Mouse (Mus musculus) layer of hippocampus, postnatal 36 days (tissue): Measurements from ENCODE around the gene Zmynd12. TPM values are rescaled to one million over a fixed set of nuclear protein-coding genes. Genes with fewer than 3 reads are reported as not detected.

Experiments used
- DNase-seq, 2 experiments: peaks; one replicate each; pipeline ENCODE4 v3.0.0; 2022
- total RNA-seq, 2 experiments: library from RNA; stranded (reverse); gene quantifications; 2 replicates each; pipeline ENCODE4 v1.2.3; 2021

The Zmynd12 gene
- total RNA-seq, 2 experiments from 2014 or later, result 0.46 to 0.47 TPM

DNA sequence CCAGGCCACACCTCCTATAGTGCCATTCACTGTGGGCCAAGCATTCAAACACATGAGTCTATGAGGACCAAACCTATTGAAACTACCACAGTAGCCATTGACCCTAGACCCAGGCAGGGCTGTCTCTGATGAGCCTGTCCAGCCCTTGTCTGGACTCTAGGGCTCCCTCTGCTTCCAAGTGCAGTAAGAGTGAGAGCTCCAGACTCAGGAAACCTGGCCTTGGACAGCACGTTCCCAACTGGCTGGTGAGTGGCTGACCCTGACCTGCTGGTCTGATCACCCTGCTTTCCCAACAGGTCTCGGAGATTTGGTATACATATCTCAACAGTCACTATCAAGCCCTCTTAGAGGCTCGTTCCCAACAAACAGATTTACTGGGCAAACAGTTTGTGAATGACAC, 25.2 kb downstream of the Zmynd12 start:
- no peak for DNase-seq

DNA sequence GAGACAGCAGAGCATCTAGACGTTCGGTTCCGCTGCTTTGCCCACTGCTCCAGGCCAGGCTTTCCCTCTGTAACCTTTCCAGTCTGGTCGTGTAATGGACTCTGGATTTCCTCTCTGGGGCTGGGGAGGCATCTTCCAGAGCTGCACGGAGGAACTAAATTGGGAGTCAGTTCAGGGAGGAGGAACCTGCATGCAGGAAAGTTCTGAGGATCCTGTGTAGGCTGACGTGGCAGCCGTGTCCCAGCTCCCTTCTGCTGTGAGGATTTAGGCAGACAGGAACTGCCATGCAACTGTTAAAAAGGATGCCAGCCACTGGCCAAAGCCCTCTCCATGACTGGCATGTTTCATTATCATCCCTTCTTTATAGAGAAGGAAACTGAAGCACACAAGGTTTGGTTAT, 27.8 kb downstream of the Zmynd12 start:
- no peak for DNase-seq

DNA sequence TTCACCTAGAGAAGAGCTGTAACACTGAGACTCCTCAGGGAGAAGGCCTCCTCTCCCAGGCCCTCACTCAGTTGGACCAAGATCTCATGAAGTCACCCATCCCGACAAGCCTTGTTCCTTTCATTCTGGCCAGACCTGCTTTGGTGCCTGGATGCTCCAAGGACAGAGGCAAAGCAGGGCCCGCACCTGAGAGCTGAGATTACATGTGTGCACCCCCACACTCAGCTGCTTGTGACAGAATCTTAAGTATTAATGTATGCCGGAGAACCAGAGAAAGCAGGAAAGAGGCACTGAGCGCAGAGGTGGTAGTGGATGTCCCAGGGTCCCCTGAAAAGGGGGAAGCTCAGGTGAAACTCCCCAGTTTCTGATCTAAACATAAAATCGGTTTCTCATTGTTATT, 30.5 kb downstream of the Zmynd12 start:
- DNase-seq, result no peak

DNA sequence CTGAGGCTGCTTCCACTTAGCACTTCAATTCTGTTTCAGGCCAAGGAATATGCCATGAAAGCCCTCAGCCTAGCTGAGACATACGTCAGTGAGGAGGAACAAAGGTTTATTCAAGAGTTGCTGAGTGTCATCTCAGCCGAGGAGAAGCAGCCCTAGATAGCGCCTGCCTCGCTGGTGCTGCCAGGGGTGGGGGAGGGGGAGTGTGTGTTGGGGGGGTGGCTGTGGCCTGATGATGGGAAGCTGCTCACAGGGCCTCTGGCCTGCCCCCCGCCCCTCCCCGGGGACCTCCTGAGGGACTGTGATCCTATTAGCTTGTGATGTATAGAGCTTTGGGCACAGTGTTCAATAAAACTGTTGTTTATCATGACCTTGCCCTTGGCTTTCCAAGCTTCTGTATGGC, 30.9 kb downstream of the Zmynd12 start:
- DNase-seq, result no peak

DNA sequence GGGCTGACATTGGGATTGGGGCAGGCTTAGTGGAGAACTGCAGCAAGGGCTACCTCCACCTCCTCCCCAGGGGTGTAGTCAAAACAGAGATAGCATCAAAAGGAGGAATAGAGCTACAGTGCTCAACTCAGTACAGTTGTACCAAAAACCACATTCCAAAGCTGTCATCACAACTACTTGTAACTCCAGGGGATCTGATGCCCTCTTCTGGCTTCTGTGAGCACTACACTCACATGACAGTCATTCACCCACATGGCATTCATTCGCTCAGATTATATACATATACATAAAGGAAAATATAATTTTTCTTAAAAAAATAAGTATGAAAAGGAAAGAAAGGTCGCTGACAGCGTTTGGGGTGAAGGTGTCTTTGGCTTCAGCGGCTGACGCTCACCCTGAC, 37.7 kb downstream of the Zmynd12 start:
- DNase-seq, result no peak

DNA sequence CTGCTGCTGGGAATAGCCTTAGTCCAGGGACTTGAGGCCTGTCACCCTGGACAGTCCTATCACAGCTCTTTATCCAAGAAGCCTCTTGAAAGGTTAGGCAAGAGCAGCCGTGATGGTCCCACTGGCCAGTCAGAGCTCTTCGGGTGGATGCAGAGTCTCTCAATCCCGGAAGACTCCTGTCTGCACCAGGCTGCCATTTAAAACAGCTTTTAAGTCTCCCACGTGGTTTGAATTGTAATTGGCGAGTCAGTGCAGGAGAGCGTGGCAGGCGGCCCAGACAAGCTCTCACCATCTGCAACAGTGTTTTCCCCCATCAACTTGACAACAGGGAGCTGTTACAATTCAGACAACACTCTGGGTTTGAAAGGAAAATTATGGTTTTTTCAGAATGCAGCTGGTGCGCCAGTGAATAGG, 38.1 kb downstream of the Zmynd12 start:
- peak; percentile 86 to 89 for DNase-seq

DNA sequence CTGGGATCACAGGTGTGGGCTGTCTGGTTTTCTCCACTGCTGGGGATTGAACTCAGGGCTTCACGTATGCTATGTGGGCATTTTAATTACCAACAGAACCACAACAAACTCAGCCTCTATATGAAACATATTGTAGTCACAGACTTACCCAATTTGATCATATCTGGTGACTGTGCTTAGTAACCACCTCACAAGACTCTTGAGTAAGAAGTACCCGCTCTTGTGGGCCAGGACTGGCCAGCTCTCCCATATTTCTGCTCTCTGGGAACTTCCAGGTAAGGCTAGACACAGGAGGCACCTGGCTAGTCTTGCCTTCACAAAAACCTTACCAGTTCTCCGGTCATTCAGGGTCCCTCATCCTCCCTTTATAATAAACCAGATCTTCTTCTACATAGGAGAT, 39.8 kb downstream of the Zmynd12 start:
- DNase-seq, result no peak

DNA sequence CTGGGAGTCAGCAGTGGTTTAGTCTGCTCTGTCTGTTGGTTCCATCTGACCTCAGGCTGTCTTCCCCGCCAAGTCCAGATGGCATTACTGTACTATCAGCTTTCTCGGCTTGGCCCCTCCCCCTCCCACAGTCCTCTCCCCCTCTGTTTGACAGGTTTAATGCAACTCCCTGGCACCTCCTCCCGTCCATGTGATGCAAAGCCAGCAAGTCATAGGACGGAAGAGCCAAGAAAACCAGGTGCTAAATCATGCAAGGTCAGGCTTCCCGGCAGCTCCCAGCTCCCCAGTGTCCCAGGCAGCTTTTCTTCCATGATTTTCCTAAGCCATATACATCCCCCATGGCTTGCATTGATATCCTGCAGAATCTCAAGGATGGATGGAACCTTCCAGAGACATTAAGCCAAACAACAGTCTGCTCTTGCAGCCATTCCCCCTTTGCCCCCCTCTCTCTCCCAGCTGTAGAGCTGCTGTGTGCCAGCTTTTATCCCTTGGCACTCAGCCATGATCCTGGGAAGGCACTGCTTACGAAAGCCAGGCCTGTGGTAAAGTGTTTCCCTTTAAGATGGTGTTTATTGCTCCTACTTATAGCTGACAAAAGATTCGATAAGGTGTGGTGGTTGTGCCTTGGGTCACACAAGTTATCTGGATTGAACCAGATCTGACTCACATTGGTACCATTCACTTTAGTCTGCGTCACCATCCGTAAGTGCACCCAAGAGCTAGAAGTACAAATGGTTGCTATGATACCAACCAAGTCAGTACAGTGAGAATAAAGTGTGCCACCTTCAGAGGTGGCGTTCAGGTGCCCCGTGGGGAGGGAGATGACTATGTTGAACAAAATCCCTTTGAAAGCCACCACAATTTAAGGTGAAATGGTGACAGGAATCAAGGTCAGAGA, 40.5 kb downstream of the Zmynd12 start:
- DNase-seq, result no peak

DNA sequence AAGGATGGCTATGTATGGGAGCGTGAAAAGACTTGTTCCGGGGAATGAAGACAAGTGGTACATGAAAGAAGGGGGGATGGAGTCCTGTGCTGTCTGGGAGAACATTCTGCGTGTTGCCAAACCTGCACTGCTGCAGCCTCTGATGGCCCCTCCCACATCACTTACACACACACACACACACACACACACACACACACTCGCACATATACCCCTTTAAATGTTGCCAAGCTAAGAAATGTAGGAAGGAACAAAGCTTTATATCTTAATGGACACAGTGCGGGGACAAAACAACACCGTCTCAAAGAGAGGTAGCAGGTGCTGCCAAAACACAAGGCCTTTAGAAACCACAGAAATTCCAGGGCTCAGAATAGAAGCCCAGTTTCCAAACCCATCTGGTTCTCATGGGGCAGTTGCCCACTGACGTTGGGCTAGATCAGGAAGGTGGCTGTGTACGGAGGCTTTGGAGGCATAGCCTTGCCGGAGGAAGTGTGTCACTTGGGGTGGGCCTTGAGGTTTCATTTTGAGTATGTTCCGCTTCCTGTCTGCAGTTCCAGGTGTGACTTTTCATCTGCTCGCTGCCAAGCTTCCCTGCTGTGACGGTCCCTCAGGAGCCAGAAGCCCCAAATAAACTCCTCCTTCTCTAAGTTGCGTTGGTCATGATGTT, 41.3 kb downstream of the Zmynd12 start:
- no peak for DNase-seq

DNA sequence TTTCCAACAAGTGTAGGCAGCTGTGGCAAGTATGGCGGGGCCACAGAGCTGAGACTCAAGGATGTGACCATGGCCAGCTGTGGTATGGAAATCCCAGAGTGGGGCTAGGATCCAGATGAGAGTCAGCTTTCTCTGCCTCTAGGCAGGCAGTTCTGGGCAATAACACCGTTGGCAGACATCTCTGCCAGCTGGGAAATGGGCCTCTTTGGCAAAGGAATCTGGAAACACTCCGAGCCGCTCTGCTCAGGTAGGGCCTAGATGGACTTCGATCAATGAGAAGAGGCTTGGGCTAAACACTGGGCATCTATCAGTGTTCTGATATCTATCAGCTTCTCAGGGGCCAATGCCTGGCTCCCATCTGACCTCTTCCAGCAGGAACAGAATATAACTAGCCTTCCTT, 43.2 kb downstream of the Zmynd12 start:
- no peak for DNase-seq

DNA sequence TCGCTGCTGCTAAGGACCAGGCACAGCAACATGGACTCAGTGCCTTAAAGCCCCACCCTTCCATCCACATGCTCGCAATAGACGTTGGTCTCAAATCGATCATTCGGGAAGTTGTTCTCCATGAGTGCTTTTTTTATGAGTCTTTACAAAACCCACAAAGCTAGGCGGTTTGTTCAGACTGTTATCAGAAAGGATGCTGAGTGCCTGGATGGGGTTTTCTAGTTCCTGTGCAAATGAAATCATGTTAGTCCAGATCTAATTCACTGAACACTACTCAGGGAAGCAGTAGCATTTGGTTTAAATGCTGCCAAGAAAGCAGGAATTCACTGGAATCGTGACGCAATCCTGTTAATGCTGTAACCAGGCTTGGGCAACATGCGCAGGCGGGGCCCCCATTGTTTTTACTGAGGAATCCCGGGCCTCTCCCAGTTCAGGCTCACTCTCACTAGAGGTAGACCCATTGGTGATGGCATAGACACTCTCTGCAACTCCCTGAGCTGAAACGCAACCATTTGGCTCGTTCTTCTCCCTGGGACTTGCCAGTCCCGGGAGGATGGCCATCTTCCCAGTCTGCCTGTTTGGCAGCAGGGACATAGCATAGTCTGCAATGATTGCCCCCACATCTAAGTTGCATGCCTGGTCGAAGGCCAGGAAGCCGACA, 45.2 kb downstream of the Zmynd12 start:
- DNase-seq, result peak; percentile 42 to 56

DNA sequence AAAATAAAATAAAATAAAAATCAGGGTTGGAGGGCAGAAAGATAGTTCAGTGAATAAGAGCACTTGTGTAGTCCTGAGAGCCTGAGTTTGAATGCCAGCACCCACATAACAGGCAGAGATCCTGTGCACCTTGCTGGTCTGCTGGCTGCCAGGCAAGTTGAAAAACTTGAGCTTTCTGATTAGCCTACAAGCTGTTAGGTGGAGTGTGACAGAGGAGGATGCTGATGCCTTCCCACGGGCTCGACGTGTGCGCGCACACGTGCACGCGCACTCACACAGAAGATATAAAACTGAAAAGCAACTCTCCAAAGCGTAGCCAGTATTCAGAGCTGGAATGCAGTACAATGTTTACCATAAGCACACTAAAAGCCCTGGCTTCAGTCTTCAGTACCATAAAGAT, 49.9 kb downstream of the Zmynd12 start:
- DNase-seq, result no peak

DNA sequence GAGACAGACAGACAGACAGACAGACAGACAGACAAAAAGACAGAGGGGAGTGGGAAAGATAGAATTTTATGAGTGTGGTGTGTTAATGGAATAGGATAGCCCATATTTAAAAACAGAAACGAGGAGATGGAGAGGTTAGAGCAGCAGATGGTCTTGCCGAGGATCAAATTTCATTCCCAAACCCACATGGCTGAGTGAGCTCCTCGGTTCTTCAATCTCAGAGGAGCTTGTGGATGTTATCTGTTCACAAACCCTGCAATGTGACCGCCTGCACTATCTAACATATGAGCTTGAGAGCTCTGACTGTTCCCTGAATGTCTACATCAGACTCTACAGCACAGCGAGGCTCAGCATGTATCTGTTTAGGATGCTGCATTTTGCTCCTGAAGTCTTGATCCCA, 50.5 kb downstream of the Zmynd12 start:
- DNase-seq, result no peak

DNA sequence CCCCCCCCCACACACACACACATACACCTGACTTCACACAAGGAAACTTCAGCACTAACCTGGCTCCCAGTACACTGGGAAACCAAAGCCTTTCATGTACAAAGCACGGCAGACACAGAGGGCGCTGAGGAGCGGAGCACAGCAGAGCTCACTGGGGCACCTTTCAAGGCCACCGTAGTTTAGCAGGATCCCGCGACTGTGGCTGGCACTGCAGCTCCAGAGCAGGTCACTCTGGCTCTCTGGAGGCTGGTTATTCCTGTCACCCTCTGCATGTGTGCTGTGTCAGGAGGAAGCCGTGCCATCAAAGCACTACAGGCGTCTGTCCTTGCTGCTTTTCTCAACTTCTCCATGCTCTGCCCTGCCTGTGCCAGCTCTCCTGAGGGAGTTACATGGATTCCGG, 60.4 kb downstream of the Zmynd12 start:
- no peak for DNase-seq

DNA sequence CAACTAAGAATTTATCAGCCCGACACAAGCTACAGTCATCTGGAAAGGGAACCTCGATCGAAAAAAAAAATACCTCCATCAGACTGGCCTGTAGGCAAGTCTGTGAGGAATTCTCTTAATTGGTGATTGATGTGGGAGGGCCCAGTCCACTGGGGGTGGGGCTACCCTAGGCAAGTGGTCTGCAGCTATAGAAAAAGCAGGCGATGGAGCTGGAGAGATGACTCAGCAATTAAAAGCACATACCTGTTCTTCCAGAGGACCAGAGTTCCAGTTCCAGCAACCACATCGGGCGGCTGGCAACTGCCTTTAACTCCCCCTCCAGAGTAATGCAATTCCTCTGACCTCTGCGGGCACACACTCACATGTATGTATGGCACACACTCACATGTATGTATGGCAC, 62.3 kb downstream of the Zmynd12 start:
- DNase-seq, result no peak

DNA sequence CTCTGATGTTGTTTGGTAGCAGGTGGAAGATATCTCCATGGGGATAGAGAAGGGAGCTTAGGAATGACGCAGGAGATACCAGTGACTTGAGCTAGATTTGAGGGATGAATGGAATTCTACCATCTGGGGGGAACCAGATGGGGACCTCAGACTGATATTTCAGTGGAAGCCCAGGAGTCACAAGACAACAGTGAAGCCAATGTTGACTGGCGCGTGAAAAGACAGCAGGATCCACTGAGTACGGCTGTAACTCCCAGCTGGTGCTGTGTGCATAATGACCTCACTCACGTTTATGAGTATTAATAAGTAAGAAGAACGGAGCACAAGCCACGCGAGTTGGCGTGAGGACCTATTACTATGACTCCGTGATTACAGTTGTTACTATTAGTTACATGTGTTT, 67.1 kb downstream of the Zmynd12 start:
- DNase-seq, result no peak

DNA sequence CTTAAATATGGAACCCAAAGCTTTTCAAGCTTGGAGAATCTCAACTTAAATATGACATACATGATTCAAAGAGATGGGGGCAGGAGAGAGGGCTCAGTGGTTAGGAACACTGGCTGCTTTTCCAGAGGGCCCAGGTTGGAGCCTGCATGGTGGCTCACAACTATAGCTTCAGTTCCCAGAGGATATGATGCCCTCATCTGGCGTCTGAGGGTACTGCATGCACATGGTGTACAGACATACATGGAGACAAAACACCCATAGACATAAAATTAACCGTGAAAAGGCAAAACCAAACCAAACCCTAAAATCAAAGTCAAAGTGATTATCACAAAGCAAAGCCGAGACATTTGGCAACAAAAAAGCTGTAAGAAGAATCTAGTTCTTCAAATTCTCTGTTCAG, 68.2 kb downstream of the Zmynd12 start:
- peak in 1 of 2 experiments; percentile 14 for DNase-seq

DNA sequence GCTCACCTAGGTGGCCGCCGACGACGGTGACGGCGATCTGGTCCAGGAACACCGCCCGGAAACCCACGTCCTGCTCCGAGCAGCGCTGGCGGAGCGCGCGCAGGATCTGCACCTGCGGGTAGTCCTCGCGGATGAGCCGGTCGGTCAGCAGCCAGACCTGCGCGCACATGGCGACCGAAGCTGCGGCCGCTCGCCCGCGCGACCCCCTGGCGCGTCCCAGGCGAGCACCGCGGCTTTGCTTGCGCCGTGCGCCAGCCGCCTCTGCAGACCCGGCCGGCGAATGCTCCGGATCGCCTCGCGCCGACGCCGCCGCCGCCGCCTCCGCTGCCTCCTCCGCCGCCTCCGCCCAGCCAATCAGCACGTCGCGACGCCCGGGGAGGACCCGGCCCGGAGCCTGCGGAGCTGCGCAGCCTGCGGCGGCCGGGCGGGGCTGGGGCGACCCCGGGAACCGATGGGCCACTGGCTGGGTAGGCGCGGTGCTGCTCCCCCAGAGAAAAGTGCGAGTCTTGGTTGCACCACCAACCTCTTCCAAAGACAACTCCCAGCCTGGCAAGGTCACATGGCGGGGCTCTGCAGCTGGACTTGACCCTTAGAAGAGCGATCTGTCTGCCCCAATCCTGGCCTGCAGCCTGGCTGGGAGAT, 69.8 kb downstream of the Zmynd12 start, which contains the start of gene Rimkla:
TSS of gene Rimkla (minus strand) at position 338 of the 642 bp plus-strand sequence.
- DNase-seq, result peak; percentile 60 to 65

DNA sequence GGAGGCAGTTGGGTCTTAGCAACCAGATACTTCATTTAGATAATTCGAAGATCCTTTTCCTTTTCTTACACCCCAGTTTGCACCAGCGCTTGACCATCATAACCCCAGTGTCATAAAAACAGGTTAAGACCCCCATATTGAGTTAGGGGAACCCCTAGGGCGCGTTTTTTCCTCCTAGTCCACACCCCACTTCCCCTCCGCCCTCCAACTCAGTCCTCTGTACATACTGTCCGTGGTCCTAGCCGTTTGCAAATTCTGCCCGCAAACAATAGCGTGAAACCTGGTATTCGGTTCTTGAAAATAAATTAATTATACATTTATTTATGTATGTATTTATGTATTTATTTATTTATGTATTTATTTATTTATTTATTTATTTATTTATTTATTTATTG, 70.3 kb downstream of the Zmynd12 start:
- DNase-seq, result no peak

DNA sequence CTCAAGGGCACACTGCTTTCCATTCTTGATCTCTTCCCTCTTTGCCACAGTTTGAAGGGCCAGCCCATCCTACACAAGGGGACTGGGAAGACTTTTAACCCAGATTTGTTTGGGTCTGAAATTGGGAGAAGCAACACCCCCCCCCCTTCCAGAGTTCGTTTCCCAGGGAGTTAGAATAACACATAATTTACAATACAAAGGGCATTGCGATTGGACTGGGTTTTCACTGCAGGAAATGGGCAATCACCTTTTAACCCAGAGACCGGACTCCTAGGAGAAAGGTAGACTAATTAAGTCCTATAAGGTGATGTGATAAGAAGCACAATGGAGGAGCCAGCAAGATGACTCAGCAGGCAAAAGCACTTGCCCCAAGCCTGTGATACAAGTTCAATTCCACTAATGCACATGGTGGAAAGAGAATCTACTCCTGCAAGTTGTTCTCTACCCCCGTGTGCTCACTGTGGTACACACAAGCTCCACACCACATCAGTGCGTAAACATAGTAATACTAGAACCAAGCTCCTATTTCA, 75.8 kb downstream of the Zmynd12 start:
- no peak for DNase-seq

DNA sequence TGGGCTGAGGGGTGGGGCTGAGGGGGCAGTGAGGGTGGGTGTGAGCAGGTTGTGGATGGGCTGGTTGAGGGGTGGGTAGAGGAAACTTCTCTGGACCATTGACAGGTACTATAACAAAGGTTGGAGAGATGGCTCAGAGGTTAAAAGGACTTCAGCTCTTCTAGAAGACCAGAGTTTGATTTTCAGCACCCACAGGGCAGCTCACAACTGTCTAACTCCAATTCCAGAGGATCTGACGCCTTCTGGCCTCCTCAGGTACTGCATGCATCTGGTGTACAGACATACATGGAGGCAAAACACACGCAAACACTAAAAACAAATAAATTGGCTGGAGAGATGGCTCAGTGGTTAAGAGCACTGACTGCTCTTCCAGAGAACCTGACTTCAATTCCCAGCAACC, 89.0 kb downstream of the Zmynd12 start:
- DNase-seq, result no peak

DNA sequence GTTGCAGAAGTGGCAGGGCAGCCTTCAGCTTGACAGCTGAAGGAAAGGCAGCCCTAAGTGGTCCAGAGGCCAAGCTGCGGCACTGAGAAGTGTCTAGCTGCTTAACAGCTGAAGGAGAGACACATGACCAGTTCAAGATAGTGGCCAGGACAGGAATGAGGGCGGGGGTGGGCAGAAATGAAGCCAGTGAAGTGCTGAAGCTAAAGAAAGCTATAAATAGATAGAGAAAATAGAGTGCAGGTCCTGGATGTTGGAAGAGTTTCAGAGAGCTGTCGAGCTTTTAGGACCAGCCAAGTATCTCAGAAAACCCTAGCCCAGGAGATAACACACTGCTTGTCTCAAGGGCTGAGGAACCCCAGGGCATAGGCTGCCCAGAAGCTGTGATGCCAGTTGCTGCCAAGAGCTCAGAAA, 90.1 kb downstream of the Zmynd12 start:
- no peak for DNase-seq
